Mouse (Mus musculus) Muller cell, postnatal 12 days (primary cell): Measurements from ENCODE around the gene Dnajc16.
A peak's percentile ranks its signal among the peaks of the same experiment; 100 is the strongest.

Experiments used
- DNase-seq: peaks from one replicate; pipeline ENCODE4 v3.0.0-alpha.2; 2015; ENCODE audit errors: inconsistent ontology term

The Dnajc16 gene

DNA sequence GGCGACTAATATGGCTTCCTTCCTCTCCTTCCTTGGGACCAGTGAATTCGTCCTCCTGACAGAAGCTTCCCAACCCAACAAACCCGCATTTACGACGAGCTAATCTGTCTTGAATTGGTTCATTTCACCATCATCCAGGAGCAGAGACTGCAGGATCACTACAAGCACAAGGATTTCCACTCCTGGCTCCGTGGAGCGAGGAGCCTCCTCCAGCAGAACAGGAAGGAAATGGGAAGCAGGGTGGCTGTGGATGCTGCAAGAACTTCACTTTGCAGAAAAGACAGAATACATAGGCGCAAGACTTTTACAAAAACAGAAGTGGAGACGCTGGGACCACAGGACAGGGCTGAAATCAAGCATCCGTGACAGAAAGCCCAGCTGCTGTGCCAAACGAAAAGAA is 66.1 kb downstream of the Dnajc16 start:
- DNase-seq = no peak

DNA sequence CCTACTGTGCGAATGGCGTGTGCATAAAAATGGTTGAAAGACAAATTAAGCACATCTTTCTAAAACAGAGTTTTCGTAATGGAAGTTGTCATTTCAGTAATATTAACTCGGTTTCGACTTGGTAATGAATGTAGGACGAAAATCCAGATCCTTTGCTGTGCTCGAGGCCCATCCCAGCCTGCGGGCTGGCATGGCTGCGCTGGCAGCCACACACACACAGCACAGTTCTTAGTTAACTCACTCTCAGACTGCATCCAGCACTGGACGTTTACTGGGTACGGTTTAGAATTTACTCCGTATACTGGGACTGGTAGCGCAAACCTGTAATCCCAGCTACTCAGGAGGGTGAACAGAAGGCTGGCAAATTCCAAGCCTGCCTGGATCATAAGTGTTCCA is 67.1 kb downstream of the Dnajc16 start:
- DNase-seq = no peak

GRCm38 (mm10) chr4:141722731-141723672 is 67.7 kb downstream of the Dnajc16 start, which contains the start of gene Ddi2:
Gene Ddi2 (minus strand): TSS chr4:141723419.
- DNase-seq = peak; percentile 97

DNA sequence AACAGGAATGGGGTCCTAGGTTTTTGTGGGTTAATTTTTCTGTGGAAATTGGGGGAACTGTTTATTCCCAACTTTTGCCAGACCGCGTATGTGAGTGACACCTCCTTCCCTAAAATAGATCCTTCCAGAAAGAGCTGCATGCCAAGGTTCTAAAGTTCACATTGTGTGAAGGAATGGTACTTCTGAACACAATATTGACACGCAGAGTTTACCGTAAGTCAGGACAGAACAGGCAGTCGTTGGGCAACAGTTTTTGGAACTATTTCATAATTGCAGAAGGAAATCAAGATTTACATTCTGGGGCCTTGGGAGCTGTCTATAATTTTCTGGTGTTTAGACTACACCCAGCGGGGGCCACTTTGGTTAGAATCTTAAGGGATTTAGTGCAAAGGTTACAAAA is 68.8 kb downstream of the Dnajc16 start:
- DNase-seq = peak; percentile 8

DNA sequence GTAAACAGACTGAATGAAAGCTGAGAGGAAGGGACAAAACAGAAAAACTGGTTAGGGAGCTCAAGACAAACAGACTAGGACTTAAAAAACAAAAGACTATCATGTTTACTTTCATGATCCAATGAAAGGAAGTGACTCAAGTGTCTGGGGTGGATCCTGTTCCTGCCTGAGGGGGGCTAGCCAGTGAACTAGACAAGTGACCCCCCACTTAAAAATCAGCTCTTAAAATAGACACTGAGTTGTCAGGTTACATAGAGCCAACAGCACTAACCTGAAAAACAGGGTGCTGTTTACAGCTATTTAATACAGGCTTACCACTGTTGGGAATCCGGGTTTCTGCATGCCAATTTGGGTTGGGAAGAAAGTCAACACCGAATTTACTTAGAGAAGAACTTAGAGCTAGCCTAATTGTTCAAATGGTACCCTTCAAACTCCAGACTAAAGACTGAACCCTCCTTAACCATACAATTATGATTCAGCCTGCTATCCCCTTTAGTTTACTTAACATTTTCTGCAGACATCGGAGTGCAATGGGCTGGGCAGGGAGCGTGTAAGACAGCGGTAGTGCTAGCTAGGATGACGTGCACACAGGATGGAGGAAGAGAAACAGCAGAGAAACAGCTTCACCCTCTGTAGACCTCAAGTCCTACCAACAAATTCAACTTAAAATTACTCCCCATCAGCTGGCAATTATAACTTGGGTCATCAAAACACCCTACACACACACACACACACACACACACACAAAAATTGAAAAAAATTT is 69.8 kb downstream of the Dnajc16 start:
- no peak for DNase-seq

DNA sequence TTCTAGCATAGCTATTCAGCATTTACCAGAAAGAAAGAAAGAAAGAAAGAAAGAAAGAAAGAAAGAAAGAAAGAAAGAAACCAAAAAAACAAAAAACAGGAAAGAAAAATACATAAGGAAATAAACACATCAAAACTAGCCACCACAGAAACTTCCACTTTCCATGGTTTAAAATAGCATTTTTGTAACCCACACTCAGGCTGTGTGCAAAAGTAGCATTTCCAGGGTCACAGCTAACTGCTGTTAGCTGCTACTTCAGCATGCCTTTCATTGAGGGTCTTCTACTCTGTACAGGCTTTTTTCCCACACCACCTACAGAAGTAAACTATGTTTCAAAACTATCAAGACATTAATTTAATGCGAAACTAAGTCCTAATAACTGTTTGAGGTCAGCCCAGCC is 71.4 kb downstream of the Dnajc16 start:
- DNase-seq = no peak

- DNase-seq = no peak
Measured at GRCm38 (mm10) chr4:141717633-141718032, 73.1 kb downstream of the Dnajc16 start.

GRCm38 (mm10) chr4:141715027-141715426 is 75.7 kb downstream of the Dnajc16 start:
- DNase-seq = no peak

DNA sequence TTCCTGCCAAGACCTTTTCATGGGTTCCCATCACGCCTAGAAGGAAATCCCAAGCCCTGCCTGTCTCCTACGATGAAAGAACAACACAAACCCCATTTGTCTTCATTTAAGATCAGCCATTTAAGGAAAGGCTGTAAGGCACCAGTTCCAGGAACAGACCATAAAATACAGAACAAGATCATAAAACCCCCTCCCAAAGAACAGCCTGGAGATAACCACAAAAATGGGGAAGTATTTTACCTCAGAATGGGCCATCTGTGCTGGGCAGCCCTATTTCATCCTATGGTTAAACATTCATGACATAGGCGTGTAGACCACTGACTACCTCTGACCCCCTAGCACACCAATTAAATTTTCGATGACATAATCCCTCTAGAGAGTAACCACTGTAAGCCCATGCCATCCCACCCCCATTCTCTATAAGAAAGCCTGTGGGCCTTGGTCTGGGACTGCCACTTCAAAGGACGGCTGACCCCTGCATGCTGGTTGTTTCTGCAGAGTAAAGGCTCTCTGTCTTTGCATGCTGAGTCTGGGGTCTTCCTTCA is 77.1 kb downstream of the Dnajc16 start:
- DNase-seq = no peak

- no peak for DNase-seq
Measured at GRCm38 (mm10) chr4:141711250-141711649, 79.5 kb downstream of the Dnajc16 start.
